Mouse (Mus musculus) MEL (cell line): Measurements from ENCODE around the gene Barx2.

Experiments
- CTCF ChIP-seq, 3 experiments: IDR thresholded peaks in 2 of 3; conservative IDR thresholded peaks in 1 of 3; 2 replicates each; pipeline ENCODE4 v1.5.1; 2011 to 2012; ENCODE audit warnings: low read length in 3 of 3, low read depth in 2 of 3, mild to moderate bottlenecking in 2 of 3, improper control_type of control experiment in 1 of 3, inconsistent platforms in 1 of 3, mixed read lengths in 1 of 3, moderate library complexity in 1 of 3; ENCODE audit not compliant: control insufficient read depth in 1 of 3, insufficient read depth in 1 of 3, poor library complexity in 1 of 3, severe bottlenecking in 1 of 3
- EP300 ChIP-seq, 2 experiments: IDR thresholded peaks; 2 replicates each; pipeline ENCODE4 v1.6.1; 2011; ENCODE audit warnings: improper control_type of control experiment in 2 of 2, low read length in 2 of 2, low read depth in 1 of 2, mild to moderate bottlenecking in 1 of 2
- MXI1 ChIP-seq: IDR thresholded peaks from 2 replicates; pipeline ENCODE4 v1.6.1; 2011; ENCODE audit warnings: mild to moderate bottlenecking, low read depth, low read length, improper control_type of control experiment
- POLR2A ChIP-seq, 2 experiments: IDR thresholded peaks; 2 replicates each; pipeline ENCODE4 v1.6.1; 2011 to 2012; ENCODE audit warnings: low read length in 2 of 2, mild to moderate bottlenecking in 2 of 2, control low read depth in 1 of 2, improper control_type of control experiment in 1 of 2, low read depth in 1 of 2, moderate library complexity in 1 of 2; ENCODE audit not compliant: control insufficient read depth in 1 of 2, insufficient read depth in 1 of 2, poor library complexity in 1 of 2
- TCF12 ChIP-seq: IDR thresholded peaks from 2 replicates; pipeline ENCODE4 v1.6.1; 2014; ENCODE audit warnings: low read depth, mild to moderate bottlenecking, inconsistent platforms, low read length, improper control_type of control experiment, moderate library complexity
- ZNF384 ChIP-seq: IDR thresholded peaks from 2 replicates; pipeline ENCODE4 v1.6.1; 2012; ENCODE audit warnings: low read depth, mild to moderate bottlenecking, inconsistent platforms, low read length, improper control_type of control experiment

DNA sequence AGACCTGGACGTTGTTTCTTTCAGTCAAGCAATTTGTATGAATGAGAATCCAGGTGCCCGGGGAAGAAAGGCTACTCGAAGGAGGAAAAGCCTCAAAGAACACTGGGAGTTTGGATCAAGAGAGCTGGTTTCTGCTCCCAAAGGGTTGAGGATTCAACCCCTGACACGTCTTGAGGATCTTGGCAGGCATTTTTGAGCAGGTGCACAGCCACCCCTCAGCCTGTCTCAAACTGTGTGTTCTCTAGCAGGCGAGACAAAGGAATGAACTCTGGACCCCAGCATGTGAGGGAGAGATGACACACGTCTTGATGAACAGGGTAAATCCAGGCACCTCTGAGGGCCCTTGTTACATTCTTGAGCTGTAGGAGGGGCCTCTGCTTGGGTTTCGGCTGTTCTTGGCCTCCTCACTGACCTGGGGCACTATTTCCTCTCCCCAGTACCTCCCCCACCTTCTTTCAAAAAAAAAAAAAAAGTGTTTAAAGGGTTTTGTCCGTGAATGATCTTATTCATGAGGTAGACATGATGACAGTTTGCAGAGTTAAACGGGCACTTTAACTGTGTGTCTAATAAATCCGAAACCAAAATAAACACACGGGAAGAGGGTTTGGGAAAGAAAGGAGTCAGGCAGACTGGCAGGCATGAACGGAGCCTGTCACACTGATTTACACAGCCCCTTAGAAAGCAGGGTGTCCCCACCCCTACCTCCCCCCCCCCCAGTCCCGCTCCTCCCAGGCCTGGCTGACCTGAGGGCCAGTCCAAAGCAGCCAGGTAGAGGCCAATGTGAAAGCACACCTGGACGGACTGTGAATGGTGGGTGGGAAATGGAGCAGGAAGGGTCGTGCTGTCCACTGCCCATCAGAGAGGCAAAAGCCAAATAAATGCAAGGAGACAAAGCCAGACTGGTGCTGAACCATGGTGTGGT lies 73.9 kb downstream of the Barx2 start:
- TF ChIP-seq POLR2A (IDR thresholded peaks at IDR 0.05; ENCODE audit: control insufficient read depth in 1 of 2, insufficient read depth in 1 of 2, low read depth in 1 of 2, low read length in 2 of 2, poor library complexity in 1 of 2) (no peak), CTCF (IDR thresholded peaks at IDR 0.05 in 2 of 3, conservative IDR thresholded peaks at IDR 0.05 in 1 of 3; ENCODE audit: control insufficient read depth in 1 of 3, insufficient read depth in 1 of 3, low read depth in 2 of 3, low read length in 3 of 3, poor library complexity in 1 of 3, severe bottlenecking in 1 of 3) (no peak), EP300 (IDR thresholded peaks at IDR 0.05; ENCODE audit: low read depth in 1 of 2, low read length in 2 of 2) (no peak), ZNF384 (no peak), MXI1 (no peak), TCF12 (no peak)
